Mouse (Mus musculus) E14TG2a.4 (cell line): ENCODE results near the gene Ihh.
A peak's percentile ranks its signal among the peaks of the same experiment; 100 is the strongest.

Source experiments
- CTCF ChIP-seq: conservative IDR thresholded peaks from 2 replicates; pipeline ENCODE4 v1.5.1; 2014; ENCODE audit warnings: low read length
- POU5F1 ChIP-seq: IDR thresholded peaks from 2 replicates; pipeline ENCODE4 v1.6.1; 2014; ENCODE audit warnings: low read length, borderline replicate concordance

DNA sequence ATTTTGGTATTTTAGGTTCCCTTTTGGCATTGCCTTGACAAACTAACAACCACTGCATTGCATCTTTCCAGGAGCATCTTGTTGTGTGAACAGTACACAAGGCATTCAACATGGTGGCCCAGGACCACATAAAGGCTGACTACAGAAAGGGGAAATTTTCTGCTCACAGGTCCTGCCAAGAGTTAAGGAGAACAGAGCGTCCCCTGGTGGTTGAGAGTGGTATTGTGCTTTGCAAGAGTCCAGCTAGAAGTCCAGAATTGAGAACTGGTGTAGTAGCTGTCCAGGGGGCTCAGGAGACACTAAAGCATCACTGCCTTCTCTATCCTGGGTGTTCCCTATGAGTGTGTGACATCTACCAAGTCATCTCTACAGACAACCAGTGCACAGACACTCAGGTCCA lies 49.0 kb upstream of the Ihh start:
- TF ChIP-seq CTCF (peak; percentile 100), POU5F1 (no peak)
